Mouse (Mus musculus) embryonic facial prominence, embryonic 14.5 days (tissue): ENCODE measurements at regions not wholly inside any gene's neighbourhood (a gene's known extent, or its start where the extent isn't known, plus 50 kb on each side); places are given as distances from the start of the nearest gene placed in this dataset.

Experiments used
- ATAC-seq: fragments of 200-750 bp; cut with Nextera tagmentation; 2 replicates; pipeline ENCODE4 v1.8.0; 2017; ENCODE audit warnings: low read depth, moderate number of reproducible peaks, moderate TSS enrichment
- DNase-seq: peaks from one replicate; pipeline ENCODE4 v3.0.0-alpha.2; 2015; ENCODE audit warnings: low spot score
- H3K27ac ChIP-seq: fragments of 300-500 bp; sonication (generic); replicated peaks from 2 replicates; pipeline ENCODE4 v1.5.1; 2014; ENCODE audit warnings: low read depth, mild to moderate bottlenecking, low read length, moderate library complexity
- H3K27me3 ChIP-seq: fragments of 300-500 bp; sonication (generic); replicated peaks from 2 replicates; pipeline ENCODE4 v1.6.1; 2014; ENCODE audit warnings: low read length; ENCODE audit not compliant: control insufficient read depth, insufficient read depth
- H3K36me3 ChIP-seq: fragments of 300-500 bp; sonication (generic); 2 replicates; pipeline ENCODE4 v1.6.1; 2014; ENCODE audit warnings: low read length, mixed read lengths; ENCODE audit not compliant: control insufficient read depth, insufficient read depth
- H3K4me1 ChIP-seq: fragments of 300-500 bp; sonication (generic); 2 replicates; pipeline ENCODE4 v1.6.1; 2014; ENCODE audit warnings: antibody characterized with exemption, low read length; ENCODE audit not compliant: control insufficient read depth, insufficient read depth
- H3K4me2 ChIP-seq: fragments of 300-500 bp; sonication (generic); 2 replicates; pipeline ENCODE4 v1.6.1; 2014; ENCODE audit warnings: low read depth, mild to moderate bottlenecking, low read length, moderate library complexity, mixed read lengths
- H3K4me3 ChIP-seq: fragments of 300-500 bp; sonication (generic); 2 replicates; pipeline ENCODE4 v1.5.1; 2014; ENCODE audit warnings: low read depth, mild to moderate bottlenecking, low read length
- H3K9ac ChIP-seq: fragments of 300-500 bp; sonication (generic); 2 replicates; pipeline ENCODE4 v1.6.1; 2014; ENCODE audit warnings: low read depth, mild to moderate bottlenecking, low read length, moderate library complexity, mixed read lengths
- H3K9me3 ChIP-seq: fragments of 300-500 bp; sonication (generic); 2 replicates; pipeline ENCODE4 v1.6.1; 2016; ENCODE audit warnings: low read length; ENCODE audit not compliant: control insufficient read depth
- whole genome bisulfite sequencing: fragments of 180-500 bp; shearing (Covaris S2); extraction: QIAGEN DNeasy Blood & Tissue Kit; methylation state at CpG from one replicate; pipeline ENCODE4 v1.1.7; 2014; 5-methylcytosine and 5-hydroxymethylcytosine counted together

GRCm38 (mm10) chr4:125855983-125856591 is 168.3 kb upstream of the Csf3r start:
- no peak overlapping the region for H3K27ac ChIP-seq
- no peaks in the 10 kb centered on the region for H3K36me3 ChIP-seq
- H3K27me3 ChIP-seq, result no peaks in the 10 kb centered on the region
- 33% methylated on average over 11 of the region's 11 CpGs for WGBS
- ATAC-seq, result no peak
- H3K4me1 ChIP-seq, result no peaks in the 10 kb centered on the region; the same call in 1 of the 2 replicates
- H3K4me2 ChIP-seq, result no peak overlapping the region
- no peak for DNase-seq
- H3K9ac ChIP-seq, result no peak overlapping the region
- no peaks in the 10 kb centered on the region for H3K9me3 ChIP-seq
- H3K4me3 ChIP-seq, result no peak overlapping the region

GRCm38 (mm10) chr4:125856781-125857180 is 167.6 kb upstream of the Csf3r start:
- DNase-seq, result no peak
- Histone ChIP-seq H3K9me3 (no peaks in the 10 kb centered on the region), H3K27ac (no peak overlapping the region), H3K27me3 (no peaks in the 10 kb centered on the region), H3K4me3 (no peak overlapping the region), H3K9ac (no peak overlapping the region), H3K4me1 (no peaks in the 10 kb centered on the region; the same call in 1 of the 2 replicates), H3K4me2 (no peak overlapping the region), H3K36me3 (no peaks in the 10 kb centered on the region)
- WGBS, result 66% methylated on average over 5 of the region's 5 CpGs
- no peak for ATAC-seq

GRCm38 (mm10) chr4:125865057-125865456 is 159.3 kb upstream of the Csf3r start:
- no peak for DNase-seq
- no peak for ATAC-seq

GRCm38 (mm10) chr4:125865728-125866127 is 158.6 kb upstream of the Csf3r start:
- no peak overlapping the region for H3K9ac ChIP-seq
- no peak overlapping the region for H3K27ac ChIP-seq
- no peak overlapping the region for H3K4me2 ChIP-seq
- H3K4me1 ChIP-seq, result no peaks in the 10 kb centered on the region; the same call in 1 of the 2 replicates
- no peaks in the 10 kb centered on the region for H3K27me3 ChIP-seq
- WGBS, result 62% methylated on average over 9 of the region's 9 CpGs
- DNase-seq (peak; percentile 61), ATAC-seq (peak; percentile 67)
- no peaks in the 10 kb centered on the region for H3K36me3 ChIP-seq
- H3K4me3 ChIP-seq, result no peak overlapping the region
- H3K9me3 ChIP-seq, result no peaks in the 10 kb centered on the region

More at GRCm38 (mm10) chr4:125865057-125865456, 159.3 kb upstream of the Csf3r start:
- no peak overlapping the region for H3K27ac ChIP-seq
- H3K27me3 ChIP-seq, result no peaks in the 10 kb centered on the region
- H3K4me1 ChIP-seq, result no peaks in the 10 kb centered on the region; the same call in 1 of the 2 replicates
- H3K9me3 ChIP-seq, result no peaks in the 10 kb centered on the region
- H3K4me3 ChIP-seq, result no peak overlapping the region
- no peak overlapping the region for H3K9ac ChIP-seq
- no peaks in the 10 kb centered on the region for H3K36me3 ChIP-seq
- H3K4me2 ChIP-seq, result no peak overlapping the region
- WGBS, result 23% methylated on average over 8 of the region's 8 CpGs

- H3K4me3 ChIP-seq, result no peak overlapping the region
- no peak for DNase-seq
- no peak overlapping the region for H3K27ac ChIP-seq
- H3K4me1 ChIP-seq, result no peaks in the 10 kb centered on the region
- H3K4me2 ChIP-seq, result no peak overlapping the region
- WGBS, result 66% methylated on average over 11 of the region's 13 CpGs
- H3K27me3 ChIP-seq, result no peaks in the 10 kb centered on the region
- H3K9ac ChIP-seq, result no peak overlapping the region
- H3K36me3 ChIP-seq, result no peaks in the 10 kb centered on the region
- no peak for ATAC-seq
- H3K9me3 ChIP-seq, result no peaks in the 10 kb centered on the region
Observed at GRCm38 (mm10) chr4:125871211-125871610, 153.1 kb upstream of the Csf3r start.

- H3K4me1 ChIP-seq, result peaks cover 9% of the 10 kb centered on the region; the same call in 1 of the 2 replicates
- WGBS, result 38% methylated on average over 6 of the region's 6 CpGs
- H3K9me3 ChIP-seq, result no peaks in the 10 kb centered on the region
- H3K36me3 ChIP-seq, result no peaks in the 10 kb centered on the region
- no peak; the same call in 1 of the 2 replicates for ATAC-seq
- DNase-seq, result no peak
- H3K27ac ChIP-seq, result no peak overlapping the region
- no peak overlapping the region for H3K4me2 ChIP-seq
- H3K27me3 ChIP-seq, result no peaks in the 10 kb centered on the region
- H3K9ac ChIP-seq, result no peak overlapping the region
- no peak overlapping the region for H3K4me3 ChIP-seq
Observed at GRCm38 (mm10) chr4:125880028-125880427, 144.3 kb upstream of the Csf3r start.

GRCm38 (mm10) chr4:125882531-125882930 is 141.8 kb upstream of the Csf3r start:
- H3K9me3 ChIP-seq, result no peaks in the 10 kb centered on the region
- H3K36me3 ChIP-seq, result no peaks in the 10 kb centered on the region
- no peaks in the 10 kb centered on the region for H3K27me3 ChIP-seq
- no peak overlapping the region for H3K4me2 ChIP-seq
- no peak overlapping the region for H3K9ac ChIP-seq
- H3K4me1 ChIP-seq, result peaks cover 9% of the 10 kb centered on the region; the same call in 1 of the 2 replicates
- H3K4me3 ChIP-seq, result no peak overlapping the region
- DNase-seq (peak; percentile 38), ATAC-seq (peak; percentile 65; the same call in 1 of the 2 replicates)
- H3K27ac ChIP-seq, result no peak overlapping the region
- WGBS, result 29% methylated on average over 3 of the region's 3 CpGs

GRCm38 (mm10) chr4:125890510-125890909 is 133.8 kb upstream of the Csf3r start:
- DNase-seq (no peak), ATAC-seq (no peak)
- Histone ChIP-seq H3K9ac (no peak overlapping the region), H3K4me1 (no peaks in the 10 kb centered on the region), H3K4me3 (no peak overlapping the region), H3K27ac (no peak overlapping the region), H3K27me3 (no peaks in the 10 kb centered on the region), H3K9me3 (no peaks in the 10 kb centered on the region), H3K36me3 (no peaks in the 10 kb centered on the region), H3K4me2 (no peak overlapping the region)
- WGBS, result 56% methylated on average over 4 of the region's 4 CpGs

GRCm38 (mm10) chr4:125893139-125893538 is 131.2 kb upstream of the Csf3r start:
- DNase-seq (no peak), ATAC-seq (no peak)
- WGBS, result 85% methylated on average over 5 of the region's 6 CpGs
- Histone ChIP-seq H3K36me3 (no peaks in the 10 kb centered on the region), H3K9me3 (no peaks in the 10 kb centered on the region), H3K4me3 (no peak overlapping the region), H3K4me1 (peaks cover 9% of the 10 kb centered on the region; the same call in 1 of the 2 replicates), H3K9ac (no peak overlapping the region), H3K4me2 (no peak overlapping the region), H3K27me3 (no peaks in the 10 kb centered on the region), H3K27ac (no peak overlapping the region)
